In the genomic region with DNA sequence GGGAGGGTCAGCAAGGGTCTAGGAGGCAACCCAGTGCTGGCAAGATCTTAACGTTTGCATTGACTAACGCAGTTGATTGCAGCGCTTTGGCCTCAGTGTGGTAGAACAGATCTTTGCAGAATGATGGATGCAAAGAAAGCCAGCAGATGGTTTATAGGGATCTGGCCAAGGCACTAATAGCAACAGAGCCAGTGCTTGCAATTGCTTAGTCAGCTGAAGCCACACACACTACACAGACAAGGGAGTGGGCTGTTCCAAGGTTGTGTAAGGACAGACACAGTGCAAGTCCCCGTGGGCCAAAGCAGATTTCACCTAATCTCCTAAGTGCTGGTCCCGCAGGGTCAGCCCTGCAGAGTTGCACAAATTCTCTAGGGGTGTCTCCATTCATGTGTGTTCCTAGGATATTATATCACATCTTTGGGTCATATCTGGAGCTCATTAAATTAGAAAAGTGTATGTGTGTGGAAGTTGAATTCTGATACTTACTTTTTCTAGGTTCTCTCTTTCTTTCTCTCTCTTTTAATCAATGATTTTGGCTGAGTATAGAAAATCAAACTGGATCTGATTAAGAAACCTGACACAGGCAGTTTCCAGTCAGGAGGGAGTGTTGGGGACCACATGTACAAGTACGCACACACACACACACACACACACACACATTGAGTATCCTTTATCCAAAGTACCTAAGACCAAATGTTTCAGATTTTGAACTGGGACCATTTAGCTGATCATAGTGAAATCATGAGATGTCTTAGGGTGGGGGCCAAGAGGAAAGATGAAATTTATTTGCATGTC, we compare ENCODE assay signal across 12 mouse cellular contexts.
DNase-seq lines count a peak whose midpoint lies in the region; ATAC-seq and TF ChIP-seq lines count a peak whose summit lies in the region.
"Had no signal": no experiment of that assay in that cellular context is flagged by ENCODE, and none has a peak within 500 bp of the region (broad histone marks: within the 10 kb centered on the region; RNA-seq: fewer than 3 reads in every experiment).

No protein-coding gene starts in this region.

- no peak overlapping the region for H3K9ac ChIP-seq in kidney, embryonic 16.5 days (replicated peaks; ENCODE audit: low read length)
- H3K9ac ChIP-seq: neural tube, embryonic 13.5 days had no signal

- TF ChIP-seq CTCF in cerebellum, adult 2 months (IDR thresholded peaks at IDR 0.05; ENCODE audit: borderline replicate concordance, insufficient read depth, low read depth, low read length) = no peak
- TF ChIP-seq CTCF in lung, adult 2 months (IDR thresholded peaks at IDR 0.05; ENCODE audit: insufficient read depth, low read length) = no peak

- no peak for ATAC-seq in kidney, embryonic 16.5 days (ENCODE audit: low FRiP score, low TSS enrichment)
- ATAC-seq: inflammation-experienced regulatory T-cells, adult 6 months had no signal

- no peaks in the 10 kb centered on the region for H3K27me3 ChIP-seq in cerebellum, adult 2 months (ENCODE audit: control insufficient read depth, insufficient read depth, low read length)
- H3K27me3 ChIP-seq in kidney, embryonic 16.5 days (ENCODE audit: insufficient read depth, low read length) = no peaks in the 10 kb centered on the region
- H3K27me3 ChIP-seq: neural tube, embryonic 13.5 days had no signal

- peak; percentile 33 to 53 for DNase-seq in cerebellum, adult 2 months
- no peak for DNase-seq in cerebellum, adult 9-10 months
- DNase-seq in kidney, postnatal 10 days = peak; percentile 11
- peak; percentile 17 for DNase-seq in lung, postnatal 10 days
- DNase-seq in lung, adult 2 months = no peak
- DNase-seq in right cerebral cortex, postnatal 14 days = no peak
- DNase-seq: adrenal gland, adult 8-10 months; heart, adult 2 months; kidney, postnatal 25 days had no signal

- no peak overlapping the region for H3K4me2 ChIP-seq in kidney, embryonic 16.5 days (replicated peaks; ENCODE audit: low read depth, low read length)
- H3K4me2 ChIP-seq: neural tube, embryonic 13.5 days had no signal

- no peak overlapping the region for H3K27ac ChIP-seq in cerebellum, adult 2 months (ENCODE audit: insufficient read depth, low read length)
- no peak overlapping the region for H3K27ac ChIP-seq in kidney, embryonic 16.5 days (ENCODE audit: low read length)
- H3K27ac ChIP-seq: heart, adult 2 months; neural tube, embryonic 13.5 days had no signal

- no peaks in the 10 kb centered on the region for H3K9me3 ChIP-seq in kidney, embryonic 16.5 days (ENCODE audit: low read length)
- H3K9me3 ChIP-seq: neural tube, embryonic 13.5 days had no signal

- WGBS in cerebellum, adult 2 months = 36% methylated on average over 6 of the region's 6 CpGs
- 57% methylated on average over 6 of the region's 6 CpGs for WGBS in kidney, embryonic 16.5 days
- WGBS in lung, adult 2 months = 69% methylated on average over 6 of the region's 6 CpGs

- peaks cover 10% of the 10 kb centered on the region for H3K4me1 ChIP-seq in cerebellum, adult 2 months (ENCODE audit: control insufficient read depth, insufficient read depth, low read length)
- H3K4me1 ChIP-seq in kidney, embryonic 16.5 days (ENCODE audit: insufficient read depth, low read length) = no peaks in the 10 kb centered on the region
- H3K4me1 ChIP-seq in lung, adult 2 months (ENCODE audit: control insufficient read depth, insufficient read depth, low read length) = no peaks in the 10 kb centered on the region
- H3K4me1 ChIP-seq: neural tube, embryonic 13.5 days had no signal

- no peak overlapping the region for H3K4me3 ChIP-seq in cerebellum, adult 2 months (replicated peaks; ENCODE audit: insufficient read depth, low read depth, low read length)
- H3K4me3 ChIP-seq in kidney, embryonic 16.5 days (ENCODE audit: low read length) = no peak overlapping the region
- H3K4me3 ChIP-seq in lung, adult 2 months (replicated peaks; ENCODE audit: extremely low read depth, low read depth, low read length) = no peak overlapping the region
- H3K4me3 ChIP-seq: heart, adult 2 months; neural tube, embryonic 13.5 days had no signal

- no peak for TF ChIP-seq POLR2A in cerebellum, adult 2 months (IDR thresholded peaks at IDR 0.05; ENCODE audit: borderline replicate concordance, insufficient read depth, low read length)
- TF ChIP-seq POLR2A in lung, adult 2 months (IDR thresholded peaks at IDR 0.05; ENCODE audit: borderline replicate concordance, extremely low read depth, low read depth, low read length) = no peak

- H3K36me3 ChIP-seq in kidney, embryonic 16.5 days (ENCODE audit: insufficient read depth, low read length) = no peaks in the 10 kb centered on the region
- H3K36me3 ChIP-seq: neural tube, embryonic 13.5 days had no signal

Comparison
In these comparisons a context has a peak if more than half of its experiments do, and no peak if none do; other contexts are left out.
1. DNase-seq: peak in cerebellum, adult 2 months (2 of 2), kidney, postnatal 10 days (single experiment) and lung, postnatal 10 days (single experiment); none in cerebellum, adult 9-10 months (single experiment), lung, adult 2 months (single experiment) and right cerebral cortex, postnatal 14 days (single experiment).